Mouse (Mus musculus) T-cell, adult 2 months (primary cell): ENCODE results near the gene Atp8a2.

ENCODE experiments used
- DNase-seq: peaks from one replicate; pipeline ENCODE4 v3.0.0; 2022; ENCODE audit warnings: low spot score

Gene Atp8a2

DNA sequence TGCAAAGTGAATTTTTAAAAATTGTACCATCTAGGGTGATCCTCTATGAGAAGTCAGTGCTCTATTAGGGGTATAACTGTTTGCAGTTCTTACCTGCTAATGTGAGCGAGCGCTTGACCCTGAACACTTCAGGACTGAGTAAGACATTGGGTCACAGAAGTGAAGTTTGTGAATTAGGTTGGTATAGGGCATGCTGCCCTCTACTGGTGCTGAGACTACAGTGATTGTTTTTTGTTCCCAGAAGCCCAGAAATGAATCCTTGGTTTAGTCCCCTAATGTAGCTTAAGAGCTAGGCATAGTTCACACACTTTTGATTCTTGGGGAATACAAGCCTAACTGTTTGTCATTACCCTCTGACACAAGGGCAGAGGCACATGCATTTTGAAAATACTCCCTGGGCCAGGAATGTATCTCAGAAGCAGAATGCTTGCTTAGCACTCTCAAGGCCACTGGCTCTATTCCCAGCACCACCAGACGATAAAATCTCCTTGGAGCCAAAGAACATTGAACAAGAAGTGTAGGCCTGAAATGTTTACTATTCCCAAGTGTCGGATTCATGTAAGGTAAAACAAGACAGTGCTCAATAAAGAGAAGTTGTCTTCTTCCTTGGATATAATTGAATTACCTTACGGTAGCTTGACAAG, 592.9 kb downstream of the Atp8a2 start:
- no peak for DNase-seq

- DNase-seq, result no peak
These were observed 598.7 kb downstream of the Atp8a2 start for GRCm38 (mm10) chr14:59598260-59598627.

DNA sequence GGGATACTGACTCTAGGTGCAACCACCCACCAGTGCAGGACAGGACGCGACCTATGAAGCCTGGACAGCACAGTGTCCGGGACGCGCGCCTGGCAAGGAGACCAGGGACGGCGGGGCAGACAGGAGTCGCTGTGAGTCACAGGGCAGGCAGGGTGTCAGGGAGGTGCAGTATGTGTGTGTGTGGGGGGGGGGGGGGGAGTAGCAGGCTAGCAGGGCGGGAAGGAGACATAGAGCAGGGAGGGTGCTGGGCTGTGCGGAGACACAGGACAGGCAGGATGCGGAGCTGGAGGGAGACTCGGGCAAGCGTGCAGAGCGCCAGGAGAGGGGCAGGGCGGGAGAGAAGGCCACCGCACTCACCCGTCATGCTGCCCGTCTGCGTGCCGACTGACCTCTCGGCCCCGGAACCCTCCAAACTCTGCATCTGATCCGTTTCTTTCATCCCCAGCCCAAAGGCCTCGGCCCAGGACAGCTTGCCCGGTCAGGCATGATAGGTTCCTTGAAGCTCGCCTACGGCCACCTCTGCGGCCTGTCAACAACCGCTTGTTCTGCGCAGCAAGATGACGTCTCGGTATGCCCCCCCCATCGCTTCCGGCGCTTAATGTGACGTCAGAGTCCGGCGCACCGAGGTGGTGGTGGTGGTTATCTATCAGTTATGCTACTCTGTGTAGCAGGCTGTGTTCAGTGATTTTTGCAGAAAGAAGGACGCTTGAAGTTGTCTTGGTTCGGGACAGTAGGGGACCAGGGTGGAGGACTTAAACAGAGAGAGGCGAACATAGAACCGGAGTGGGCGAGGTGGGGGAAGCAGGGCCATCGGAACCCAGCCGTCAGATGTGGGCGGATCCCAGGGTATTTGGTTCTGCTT, 599.4 kb downstream of the Atp8a2 start, which contains the start of gene Cdadc1:
Cdadc1 (minus strand) TSS at position 562 of the 862 bp plus-strand sequence.
- DNase-seq, result peak; percentile 94

DNA sequence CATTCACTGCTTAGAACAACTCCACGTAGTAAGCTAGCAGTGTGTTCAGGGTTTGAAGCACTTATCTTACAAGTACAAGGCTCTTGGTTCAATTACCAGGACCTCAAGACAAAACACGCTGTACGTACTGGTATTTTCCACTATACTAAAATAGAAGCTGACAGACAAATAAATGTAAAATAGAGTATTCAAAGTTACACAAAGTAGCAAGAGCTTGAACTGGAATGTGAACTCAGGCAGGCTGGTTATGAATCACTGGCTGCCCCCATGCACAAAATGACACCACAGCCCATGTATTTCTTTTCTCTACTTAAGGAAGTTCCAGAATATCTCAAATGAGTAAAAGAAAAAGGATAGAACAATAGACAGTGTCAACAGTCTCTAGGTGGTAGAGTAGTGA, 602.0 kb downstream of the Atp8a2 start:
- DNase-seq, result no peak

GRCm38 (mm10) chr14:59592593-59592992, 604.4 kb downstream of the Atp8a2 start:
- no peak for DNase-seq

- no peak for DNase-seq
These were observed 605.1 kb downstream of the Atp8a2 start for GRCm38 (mm10) chr14:59591901-59592300.

GRCm38 (mm10) chr14:59590614-59591013, 606.4 kb downstream of the Atp8a2 start:
- DNase-seq, result peak; percentile 43
